Mouse (Mus musculus): ENCODE measurements around the gene Gcnt4.

Gene Gcnt4

DNA sequence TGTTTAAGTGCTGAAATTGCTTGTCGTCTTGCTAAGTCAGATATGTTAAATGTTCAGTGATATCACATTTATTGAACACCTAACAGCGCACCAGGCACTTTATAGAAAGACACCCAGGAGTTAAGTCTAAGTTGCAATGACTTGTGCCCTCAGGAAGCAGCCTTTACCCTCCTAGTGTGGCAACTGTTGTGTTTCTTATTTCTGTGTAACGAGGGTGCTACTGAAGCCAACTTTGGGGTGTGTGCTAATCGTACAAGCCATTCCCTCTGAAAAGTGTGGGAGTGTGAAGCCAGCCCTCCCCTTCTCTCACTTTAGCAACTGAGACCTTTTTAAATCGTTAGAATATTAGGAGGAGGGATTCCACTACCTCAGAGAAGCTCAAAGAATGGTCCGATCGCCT is 23.2 kb downstream of the Gcnt4 start:
- no peak for DNase-seq (ENCODE audit: low read depth, low spot score)

DNA sequence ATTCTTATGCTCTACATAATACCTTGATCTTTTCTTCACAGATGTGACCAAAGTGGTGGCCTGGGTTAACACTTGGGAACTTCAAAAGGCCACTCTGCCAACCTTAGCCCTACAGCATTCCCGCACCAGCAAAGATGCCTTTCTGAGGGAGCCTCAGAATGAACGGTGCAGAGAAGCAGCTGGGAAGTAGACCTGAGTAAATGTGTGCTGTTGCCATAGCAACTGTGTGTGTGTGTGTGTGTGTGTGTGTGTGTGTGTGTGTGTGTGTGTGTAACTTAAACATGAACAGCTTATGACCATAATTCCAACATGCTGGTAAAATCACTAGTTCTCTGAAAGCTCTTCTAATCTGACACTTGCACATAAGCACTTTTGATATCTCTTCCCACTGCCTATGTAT is 27.4 kb downstream of the Gcnt4 start:
- DNase-seq (ENCODE audit: low read depth, low spot score), result no peak

DNA sequence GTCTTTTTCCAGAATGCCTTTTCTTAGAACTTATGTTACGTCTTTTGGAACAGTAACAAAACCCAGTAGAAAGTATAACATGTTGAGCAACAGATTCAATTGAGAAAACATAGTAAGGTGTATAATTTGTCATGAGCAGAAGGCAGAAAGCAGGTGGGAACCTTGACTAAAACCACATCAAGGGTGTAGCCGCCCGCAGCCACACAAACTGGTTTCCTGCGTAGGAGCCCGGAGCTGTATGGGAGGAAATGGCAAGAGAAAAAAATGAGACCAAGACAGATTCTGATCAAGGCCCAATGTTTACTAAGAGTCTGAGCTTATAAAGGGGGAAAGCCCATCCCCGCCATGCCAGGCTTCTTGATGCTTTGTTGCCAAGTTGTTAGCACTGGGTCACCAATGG is 32.0 kb downstream of the Gcnt4 start:
- no peak for DNase-seq (ENCODE audit: low read depth, low spot score)

DNA sequence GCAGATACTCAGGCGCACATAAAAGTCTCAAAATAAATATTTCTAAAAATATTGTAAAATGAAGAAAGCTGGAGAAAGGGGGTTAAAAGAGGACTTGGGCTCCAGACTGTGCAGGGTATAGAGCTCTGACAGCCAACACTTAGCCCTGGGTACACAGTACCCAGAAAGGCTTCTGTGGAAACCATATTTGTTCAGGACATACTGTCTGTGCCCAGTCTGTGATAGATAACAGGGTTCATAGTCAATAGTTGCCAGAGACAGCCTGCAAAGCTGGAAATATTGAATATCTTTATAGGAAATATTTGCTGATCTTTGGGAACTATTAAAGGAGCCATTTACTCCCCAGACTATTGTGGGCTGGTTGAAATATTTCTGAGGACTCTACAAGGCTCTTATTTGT is 35.5 kb downstream of the Gcnt4 start:
- DNase-seq (ENCODE audit: low read depth, low spot score), result no peak

DNA sequence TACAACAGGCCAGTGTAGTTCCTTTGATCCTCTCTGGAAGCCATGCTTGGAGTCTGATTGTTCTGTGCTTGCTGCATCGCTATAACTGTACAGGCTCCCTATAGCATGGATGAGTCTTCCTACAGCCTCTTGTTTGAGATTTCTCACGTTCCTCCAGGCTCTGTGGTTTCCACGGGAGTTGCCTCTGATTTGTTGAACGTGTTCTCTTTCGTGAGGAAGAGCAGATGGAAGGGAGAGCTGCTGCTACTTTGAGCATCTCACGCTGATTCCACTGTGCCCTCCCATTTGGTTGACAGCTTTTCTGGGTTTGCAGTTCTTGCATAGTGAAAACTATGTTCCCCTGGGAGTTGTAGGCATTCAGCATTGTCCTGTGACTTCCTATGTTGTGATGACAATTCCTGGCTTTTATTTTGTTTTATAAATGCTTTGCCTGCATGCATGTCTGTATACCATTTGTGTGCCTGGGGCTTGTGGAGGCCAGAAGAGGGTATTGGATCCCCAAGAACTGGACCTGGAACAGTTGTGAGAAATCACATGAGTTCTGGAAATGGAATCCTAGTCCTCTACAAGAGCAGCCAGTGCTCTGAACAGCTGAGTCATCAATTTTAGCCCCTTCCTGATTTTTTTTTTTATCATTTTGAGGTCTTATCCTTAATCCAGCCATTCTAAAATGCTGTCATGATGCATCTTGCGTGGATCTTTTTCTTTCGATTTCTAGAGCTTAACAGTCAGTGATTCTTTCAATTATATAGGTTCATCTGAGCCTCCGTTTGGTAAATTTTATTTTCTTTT is 37.1 kb downstream of the Gcnt4 start:
- no peak for DNase-seq (ENCODE audit: low read depth, low spot score)

DNA sequence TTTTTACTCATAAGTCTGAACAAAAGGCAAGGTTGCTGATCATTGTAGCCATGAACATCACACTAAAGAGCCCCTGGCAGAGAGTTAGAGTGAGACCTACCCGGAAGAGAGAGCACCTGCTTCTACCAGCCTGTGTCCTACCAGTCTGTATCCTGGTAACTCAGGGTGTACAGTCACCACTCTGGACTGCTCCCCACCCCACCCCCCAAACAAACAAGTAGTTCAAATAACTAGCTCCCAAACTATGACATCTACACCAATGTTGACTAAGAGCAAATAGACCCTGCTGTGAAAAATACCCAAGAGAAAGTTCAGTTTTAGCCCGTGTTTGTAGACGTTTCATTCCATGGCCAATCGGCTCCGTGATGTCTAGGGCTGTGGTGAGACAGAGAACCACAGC is 38.3 kb downstream of the Gcnt4 start:
- no peak for DNase-seq (ENCODE audit: low read depth, low spot score)

DNA sequence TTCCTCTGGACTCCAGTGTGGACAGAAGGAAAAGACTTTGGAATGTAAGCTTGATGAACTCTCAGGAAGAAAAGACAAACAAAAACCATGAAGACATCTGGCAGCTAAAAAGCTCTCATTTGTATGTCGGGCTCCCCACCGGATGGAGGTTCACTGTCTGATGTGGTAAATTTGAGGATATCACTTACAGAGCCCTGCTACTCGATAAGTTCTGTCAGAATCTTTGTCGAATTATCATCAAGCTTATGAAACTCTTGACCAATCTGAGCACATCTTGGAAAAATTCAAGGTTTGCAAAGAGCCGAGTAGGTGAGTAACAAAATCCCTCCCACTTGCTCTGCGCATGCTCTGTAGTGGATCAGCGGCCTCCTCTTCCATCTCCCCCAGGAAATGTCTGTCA is 40.5 kb downstream of the Gcnt4 start:
- no peak for DNase-seq (ENCODE audit: low read depth, low spot score)

DNA sequence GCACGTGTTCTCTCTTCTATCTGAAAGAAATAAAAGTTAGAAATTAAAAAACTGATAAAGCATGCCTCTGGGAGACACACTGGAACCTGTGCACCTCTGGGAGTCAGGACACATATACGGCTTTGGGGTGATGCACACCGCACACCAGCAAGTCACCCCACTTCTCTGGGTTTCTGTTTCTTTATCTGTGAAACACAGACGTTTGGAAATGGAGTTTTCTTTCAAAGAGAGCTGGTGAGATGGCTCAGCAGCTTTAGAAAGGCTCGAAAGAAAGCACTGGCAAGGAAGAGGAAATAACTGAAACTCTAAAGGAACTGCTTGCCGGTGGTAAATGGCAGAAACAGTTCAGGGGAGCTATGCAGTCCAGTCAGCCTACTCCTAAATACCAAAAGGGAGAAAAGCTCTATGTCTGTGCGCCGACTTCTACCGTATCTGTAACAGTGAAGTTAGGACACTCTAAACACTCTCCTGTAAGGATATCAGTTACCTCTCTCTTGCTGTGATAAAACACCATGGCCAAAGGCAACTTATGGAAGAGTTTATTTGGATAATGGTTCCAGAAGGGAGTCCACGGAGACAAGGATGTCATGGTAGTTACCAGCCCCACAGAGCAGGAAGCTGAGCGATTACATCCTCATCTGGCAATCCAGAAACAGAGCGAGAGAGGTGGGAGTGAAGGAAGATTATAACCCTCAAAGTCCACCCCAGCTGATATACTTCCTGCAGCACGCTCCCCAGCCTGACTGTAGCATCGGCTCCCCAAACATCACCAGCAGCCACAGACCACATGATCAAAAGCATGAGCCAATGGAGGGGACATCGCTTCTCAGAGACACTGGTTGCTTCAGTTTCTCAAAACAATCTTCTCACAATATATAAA is 42.0 kb downstream of the Gcnt4 start:
- no peak for DNase-seq (ENCODE audit: low read depth, low spot score)

DNA sequence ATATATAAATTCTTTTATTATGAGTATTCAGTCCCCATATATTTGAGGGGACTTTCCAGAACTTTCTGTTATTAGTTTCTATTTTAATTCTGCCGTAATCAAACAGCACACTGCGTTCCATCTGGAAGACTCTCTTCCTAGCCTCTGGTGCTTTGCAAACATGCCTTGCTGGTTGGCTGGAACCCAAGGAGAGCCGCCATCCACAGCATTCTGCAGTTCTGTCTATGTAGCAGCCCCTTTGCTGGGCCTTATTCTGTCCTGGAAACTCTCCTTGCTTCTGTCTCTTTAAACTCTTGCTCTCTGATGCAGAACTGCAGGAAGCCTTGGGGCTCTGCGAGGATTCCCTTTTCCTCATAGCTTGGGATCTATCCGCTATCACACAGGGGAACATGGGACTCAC is 42.6 kb downstream of the Gcnt4 start:
- DNase-seq (ENCODE audit: low read depth, low spot score), result no peak

DNA sequence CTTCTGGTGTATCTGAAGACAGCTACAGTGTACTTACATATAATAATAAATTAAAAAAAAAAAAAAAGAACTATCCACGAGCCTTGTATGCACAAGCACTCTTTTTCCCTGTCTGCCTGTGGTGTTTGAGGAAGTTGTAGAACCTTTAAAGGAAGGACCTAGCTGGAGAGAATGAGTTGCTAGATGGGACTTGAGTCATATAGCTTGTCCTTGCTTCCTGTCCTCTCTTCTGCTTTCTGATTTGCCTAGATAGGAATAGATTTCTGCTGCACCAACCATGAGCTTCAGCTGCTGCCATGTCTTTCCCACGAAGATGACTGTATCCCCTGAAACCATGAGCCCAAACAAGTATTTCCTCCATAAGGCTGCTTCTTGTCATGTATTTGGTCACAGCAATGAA is 43.3 kb downstream of the Gcnt4 start:
- no peak for DNase-seq (ENCODE audit: low read depth, low spot score)

DNA sequence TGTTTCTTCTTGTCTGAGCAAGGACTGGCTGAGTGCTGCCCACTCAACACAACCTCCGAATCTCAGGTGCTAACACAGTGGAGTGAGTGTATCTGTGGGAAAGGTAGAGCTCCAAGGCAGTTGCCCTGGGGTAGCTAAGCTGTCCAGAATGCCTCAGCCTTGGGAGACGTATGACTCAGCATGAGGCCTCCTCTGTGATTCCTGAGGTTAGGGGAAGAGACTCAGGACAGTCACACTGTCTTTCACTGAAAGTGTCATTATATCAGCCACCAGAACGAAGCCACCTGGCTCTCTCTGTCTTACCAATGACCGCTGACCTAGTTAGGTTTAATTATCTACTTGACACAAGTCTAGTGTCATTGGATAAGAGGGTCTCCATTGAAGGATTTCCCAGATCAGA is 46.6 kb downstream of the Gcnt4 start:
- DNase-seq (ENCODE audit: low read depth, low spot score), result no peak

DNA sequence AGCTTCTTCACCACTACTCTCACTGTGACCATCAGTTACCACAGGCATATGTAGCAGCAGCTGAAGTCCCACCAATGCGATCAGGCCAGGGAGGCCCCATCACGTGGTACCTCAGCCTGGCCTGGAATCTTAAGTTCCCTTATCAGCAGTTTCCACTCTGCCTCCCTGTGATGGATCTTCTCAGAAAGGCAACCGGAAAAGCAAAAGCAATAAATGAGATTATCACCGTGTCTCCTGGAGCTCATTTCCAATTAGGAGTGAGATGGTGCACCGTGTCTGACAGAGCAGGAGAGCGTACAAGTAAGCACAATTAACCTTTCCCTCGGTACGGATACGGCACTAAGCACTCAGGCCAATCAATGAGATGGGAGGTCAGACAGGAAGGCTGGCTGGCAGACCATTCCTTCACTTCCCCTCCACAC is 47.4 kb downstream of the Gcnt4 start:
- no peak for DNase-seq (ENCODE audit: low read depth, low spot score)

DNA sequence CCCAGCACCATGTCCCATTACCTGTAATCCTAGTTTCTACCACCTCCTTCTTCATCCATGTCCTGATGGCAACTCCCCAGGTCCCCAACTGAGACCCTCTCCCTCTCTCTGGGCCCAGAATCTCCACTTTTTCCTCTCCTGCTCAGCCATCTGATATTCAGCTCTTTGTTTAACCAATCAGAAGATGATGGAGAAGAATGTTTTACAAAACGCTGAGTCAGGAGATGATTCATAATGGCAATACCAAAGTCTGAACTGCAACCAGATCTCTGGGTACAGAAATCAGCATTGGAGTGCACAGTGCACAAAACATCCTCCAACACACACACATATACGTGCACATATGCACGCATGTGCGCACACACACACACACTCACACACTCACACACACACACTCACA is 48.8 kb downstream of the Gcnt4 start:
- no peak for DNase-seq (ENCODE audit: low read depth, low spot score)

DNA sequence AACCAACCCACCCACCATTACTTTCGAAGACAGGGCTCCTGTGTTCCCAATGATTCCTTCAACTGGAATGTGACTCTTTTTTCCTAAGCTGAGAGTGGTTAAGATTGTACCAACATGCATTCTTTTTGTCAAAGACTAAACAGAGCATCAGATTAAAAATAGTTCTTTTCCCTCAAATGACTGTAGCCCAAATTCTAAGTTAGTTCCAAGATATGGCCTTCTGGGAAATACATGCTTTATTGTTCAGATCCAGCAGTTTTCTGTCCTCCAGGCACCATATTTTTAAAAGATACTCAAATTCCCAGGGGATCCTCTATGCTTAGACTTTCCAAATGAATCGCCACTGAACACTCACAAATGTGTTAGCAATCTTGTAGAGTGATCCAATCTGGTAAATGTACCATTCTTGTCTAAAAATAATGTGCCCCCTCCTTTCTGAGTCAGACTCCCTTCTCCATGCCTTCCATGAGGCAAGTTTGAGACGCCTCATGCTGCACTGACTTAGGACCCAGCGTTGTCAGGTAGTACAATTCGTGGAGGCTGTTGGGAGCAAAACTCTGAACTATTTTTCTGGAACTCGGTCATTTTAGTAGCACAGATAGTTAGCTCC is 52.6 kb downstream of the Gcnt4 start:
- DNase-seq (ENCODE audit: low read depth, low spot score), result no peak

DNA sequence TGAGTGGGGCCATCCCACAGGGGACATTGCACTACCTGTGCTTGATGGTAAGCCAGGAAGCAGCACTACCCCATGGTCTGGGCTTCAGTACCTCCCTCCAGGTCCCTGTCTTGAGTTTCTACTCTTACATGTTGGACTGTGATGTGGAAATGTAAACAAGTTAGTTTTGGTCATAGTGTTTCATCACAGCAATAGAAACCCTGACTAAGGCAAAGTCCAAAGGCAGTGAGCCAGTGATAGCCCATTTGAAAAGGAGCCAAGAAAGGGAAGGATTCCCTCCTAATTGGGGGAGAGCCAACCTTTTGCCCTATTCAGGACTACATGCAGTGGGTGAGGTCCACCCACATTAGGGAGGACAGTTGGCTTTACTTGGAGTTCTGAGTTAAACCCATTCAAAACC is 56.1 kb downstream of the Gcnt4 start:
- no peak for DNase-seq (ENCODE audit: low read depth, low spot score)

DNA sequence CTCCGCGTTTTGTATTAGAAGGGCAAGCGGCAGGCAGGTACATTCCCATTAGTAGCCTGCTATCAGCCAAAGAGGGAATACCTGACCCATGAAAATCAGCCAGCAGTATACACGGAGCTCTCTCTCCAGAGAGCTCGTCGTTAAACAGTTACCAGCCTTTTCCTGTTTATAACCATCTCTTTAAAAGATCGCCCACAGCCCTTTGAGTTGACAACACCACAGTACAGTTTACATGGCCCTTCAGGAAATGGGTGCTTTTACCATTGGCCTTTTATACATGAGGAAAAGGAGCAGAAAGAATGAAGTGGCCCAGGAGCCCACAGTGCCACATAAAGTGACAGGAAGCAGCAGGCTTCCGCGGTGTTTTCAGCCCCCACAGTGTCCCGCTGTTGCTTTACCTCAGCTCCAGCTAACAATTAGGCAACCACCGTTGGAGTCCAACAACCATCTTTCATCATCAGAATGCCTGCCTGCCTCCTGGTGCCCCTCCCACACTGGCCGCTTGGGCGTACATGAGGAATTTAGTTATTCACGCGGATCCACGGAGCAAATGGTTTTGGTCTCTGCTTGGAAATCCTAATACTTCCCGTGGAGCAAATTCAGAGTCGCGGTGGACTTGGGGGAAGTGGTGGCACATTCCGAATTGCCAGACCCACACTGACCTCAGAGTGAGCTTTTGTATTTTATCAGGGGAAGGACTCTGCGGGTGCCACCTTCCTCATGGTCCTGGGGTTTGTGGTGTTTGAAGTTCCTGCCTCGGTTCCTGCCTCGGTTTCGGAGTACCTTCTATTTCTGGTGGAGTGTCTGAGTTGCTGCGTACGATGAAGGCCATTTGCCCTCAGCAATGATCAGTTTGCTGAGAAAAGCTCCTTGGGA is 59.0 kb downstream of the Gcnt4 start:
- no peak for DNase-seq (ENCODE audit: low read depth, low spot score)

DNA sequence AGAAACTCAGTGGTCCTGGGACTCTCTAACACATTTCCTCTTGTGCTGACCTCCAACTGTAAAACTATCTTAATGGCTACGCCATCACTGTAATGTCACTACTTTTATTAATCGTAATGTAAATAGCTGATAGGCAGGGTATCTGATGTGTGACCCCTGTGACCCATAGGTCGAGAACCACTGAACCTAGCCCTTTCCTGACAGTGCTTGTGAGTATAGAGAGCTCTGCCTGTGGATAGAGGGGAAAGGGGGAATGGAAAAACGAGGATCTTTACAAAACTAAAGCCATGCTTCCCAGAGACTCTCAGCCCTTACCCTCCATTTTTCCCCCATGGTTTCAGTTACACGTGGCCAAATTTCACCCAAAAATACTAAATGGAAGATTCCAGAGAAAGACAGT is 60.2 kb downstream of the Gcnt4 start:
- DNase-seq (ENCODE audit: low read depth, low spot score), result no peak

DNA sequence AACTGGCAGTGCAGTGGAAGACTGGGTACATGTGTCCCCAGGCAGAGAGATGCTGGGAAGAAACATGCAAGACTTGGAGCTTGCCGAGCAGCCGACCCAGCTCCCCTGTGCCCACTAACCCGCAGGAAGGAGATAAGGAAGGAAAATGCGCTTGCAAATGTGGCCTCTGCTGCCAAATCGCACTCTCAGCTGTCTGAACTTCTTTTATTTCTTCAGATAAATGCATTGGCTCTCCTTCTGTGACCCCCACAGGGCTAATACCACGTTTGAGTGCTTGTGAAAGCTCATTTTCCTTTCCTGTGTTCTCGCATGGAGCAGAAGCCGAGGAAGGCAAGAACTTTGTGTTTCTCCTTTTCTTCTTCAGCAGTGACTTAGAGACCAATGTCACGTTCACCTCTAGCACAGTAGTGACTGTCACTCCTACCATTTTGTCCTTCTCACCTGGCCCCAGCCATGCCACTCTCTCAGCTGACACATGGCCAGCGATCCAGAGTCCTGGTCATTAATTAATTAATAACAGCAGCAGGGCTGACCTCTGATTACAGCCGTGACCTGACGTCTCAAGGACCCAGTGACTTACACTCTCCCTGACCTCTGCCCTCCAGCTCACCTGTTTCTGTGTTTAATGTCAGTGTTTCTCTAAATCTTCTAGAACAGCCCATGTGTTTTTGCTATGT is 61.2 kb downstream of the Gcnt4 start:
- no peak for DNase-seq (ENCODE audit: low read depth, low spot score)

DNA sequence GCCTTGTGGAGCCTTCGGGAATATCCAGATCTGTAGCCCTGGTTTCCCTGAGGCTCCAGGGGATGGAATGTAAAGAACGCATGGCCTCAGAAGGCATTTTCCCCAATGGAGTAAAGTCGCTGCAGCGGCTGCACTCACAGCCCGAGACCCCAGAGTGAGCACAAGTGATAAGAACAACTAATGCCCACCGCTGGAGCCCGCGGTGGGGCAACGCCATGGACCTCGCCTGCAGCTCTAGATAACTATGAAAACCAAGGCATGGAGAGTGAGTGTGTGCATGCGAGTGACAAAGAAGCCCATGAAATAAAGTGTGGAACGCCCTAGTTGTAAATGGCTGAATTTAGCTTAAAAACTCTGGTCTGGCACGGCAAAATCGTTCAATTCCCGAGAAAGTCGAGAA is 64.6 kb downstream of the Gcnt4 start:
- DNase-seq (ENCODE audit: low read depth, low spot score), result no peak

DNA sequence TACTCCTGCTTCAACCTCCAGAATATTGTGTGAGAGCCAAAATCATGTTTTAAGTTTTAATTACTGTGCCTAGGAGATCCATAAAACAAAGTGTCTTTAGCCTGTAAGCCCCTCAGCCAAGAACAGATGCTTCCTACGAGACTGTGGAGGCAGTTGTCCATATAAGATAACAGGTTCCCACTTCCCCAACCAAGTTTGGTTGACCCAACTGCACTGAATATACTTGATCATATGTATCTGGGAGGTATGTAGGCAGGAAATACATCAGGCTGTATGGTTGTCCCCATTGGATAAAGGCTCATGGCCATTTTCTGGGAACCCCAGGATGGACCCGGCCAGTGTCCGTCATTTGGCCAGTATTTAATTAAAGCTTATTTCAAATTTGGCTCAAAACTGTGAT is 65.6 kb downstream of the Gcnt4 start:
- DNase-seq (ENCODE audit: low read depth, low spot score), result no peak

Data from WW6 (cell line).